Mouse (Mus musculus) heart, postnatal 14 days (tissue): Measurements from ENCODE around the gene Lypd5. TPM values are rescaled to one million over a fixed set of nuclear protein-coding genes. Genes with fewer than 3 reads are reported as not detected.
"Not testable (repeated sequence)": the region's sequence is repeated elsewhere in the genome, so short reads cannot be mapped to it uniquely, and the experiment has no call there.

Source experiments
- DNase-seq, 2 experiments: peaks; one replicate each; pipeline ENCODE4 v3.0.0; 2021 to 2022
- intact Hi-C: fragments of 180-260 bp; cut with DNase I; formaldehyde crosslinking; loops from one replicate; pipeline ENCODE4 v1.15.1; 2025
- total RNA-seq, 2 experiments: library from RNA; stranded (reverse); gene quantifications; 2 replicates each; pipeline ENCODE4 v1.2.3; 2021

The Lypd5 gene
- total RNA-seq, 2 experiments from 2014 or later: not detected

DNA sequence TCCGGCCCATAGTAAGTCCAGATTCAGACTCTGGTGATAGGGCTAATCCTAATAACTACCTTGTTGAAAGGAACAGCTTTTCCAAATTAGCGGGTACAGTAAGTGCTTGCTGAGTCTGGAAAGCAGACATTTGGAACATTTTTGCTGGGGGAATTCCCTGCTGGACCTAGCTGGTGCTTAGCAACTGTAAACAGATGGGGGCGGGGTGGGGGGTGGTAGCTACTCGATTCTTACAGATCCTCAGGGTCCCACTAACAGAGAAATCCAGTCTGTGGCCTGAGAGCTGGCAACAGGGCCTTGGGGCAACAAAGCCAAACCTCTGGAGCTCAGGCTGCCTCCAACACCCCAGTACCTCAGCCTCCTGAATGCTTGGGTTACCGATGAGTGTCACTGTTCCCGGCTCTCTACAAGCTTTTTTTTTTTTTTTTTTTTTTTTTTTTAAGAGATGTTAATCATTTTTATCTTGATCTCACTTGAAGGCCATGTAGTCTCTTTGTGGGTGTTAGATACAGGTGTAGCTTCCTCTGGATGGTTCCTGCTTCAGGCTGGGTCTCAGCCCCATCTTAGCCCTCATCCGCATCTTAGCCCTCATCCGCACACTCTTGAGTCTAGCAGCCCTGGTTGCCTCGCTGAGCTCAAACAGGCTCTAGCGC lies 29.2 kb downstream of the Lypd5 start:
- no peak for DNase-seq
- intact Hi-C loops: no loop called here

DNA sequence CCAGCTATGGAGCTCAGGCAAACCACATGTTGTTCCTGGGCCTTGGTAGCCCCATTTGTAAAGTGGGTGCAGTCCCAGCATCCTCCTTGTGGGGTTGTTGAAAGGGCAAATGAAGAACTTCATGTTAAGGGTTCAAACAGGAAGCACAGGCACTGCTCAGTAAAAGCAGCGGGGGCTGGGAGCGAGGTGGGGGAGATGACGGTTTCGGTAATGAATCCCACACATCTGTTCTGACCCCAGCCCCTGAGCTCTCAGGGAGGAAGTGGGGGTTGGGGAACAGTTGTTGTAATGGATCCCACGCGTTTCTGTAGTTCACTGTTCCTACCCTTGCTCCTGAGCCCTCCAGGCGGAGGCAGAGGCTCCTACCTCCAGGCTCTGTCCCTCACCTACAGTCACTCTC lies 30.9 kb downstream of the Lypd5 start:
- DNase-seq: no peak
- intact Hi-C loops: no loop called here

DNA sequence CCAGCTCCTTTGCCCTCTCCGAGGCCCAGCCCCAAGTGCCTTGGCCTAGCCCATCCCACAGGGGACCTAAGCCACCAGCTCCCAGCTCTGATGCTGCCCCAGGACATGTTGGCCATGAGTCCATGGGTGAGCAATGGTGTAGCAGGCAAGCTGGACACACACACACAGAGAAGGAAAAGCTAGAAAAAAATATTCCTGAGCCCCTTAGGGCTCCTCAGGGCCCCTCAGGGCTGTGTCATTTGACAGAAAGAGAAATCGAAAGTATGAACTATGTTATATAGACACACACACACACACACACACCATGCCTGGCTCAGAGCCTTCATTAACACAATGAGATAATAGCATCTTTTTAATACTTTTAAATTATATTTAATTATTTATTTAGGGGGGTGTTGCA lies 31.4 kb downstream of the Lypd5 start:
- intact Hi-C loops: no loop called here
- no peak for DNase-seq

DNA sequence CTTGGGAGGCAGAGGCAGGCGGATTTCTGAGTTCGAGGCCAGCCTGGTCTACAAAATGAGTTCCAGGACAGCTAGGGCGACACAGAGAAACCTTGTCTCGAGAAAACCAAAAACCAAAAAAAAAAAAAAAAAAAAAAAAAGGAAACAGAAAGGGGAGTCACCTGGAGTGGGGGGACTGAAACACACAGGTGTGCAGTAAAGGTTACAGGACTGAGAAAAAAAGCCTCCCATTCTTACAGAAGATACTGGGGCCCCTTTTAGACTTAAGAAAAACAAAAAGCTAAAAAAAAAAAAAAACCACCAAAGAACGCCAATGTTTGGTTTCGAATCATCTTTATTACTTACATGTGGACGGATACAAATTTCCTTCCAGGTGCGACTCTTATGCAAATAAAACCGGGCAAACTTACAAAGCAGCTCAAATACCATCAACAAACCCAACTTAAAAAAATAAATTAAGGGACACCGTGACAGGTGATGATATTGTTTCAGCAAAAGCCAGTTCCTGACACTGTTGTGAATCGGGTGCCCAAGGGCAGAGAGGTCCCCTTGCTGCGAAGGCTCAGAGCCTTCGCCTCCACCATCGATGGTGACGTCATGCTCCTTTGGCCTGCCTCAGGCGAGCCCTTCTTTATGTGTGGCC lies 33.9 kb downstream of the Lypd5 start:
- no peak for DNase-seq
- intact Hi-C loops: no loop called here

DNA sequence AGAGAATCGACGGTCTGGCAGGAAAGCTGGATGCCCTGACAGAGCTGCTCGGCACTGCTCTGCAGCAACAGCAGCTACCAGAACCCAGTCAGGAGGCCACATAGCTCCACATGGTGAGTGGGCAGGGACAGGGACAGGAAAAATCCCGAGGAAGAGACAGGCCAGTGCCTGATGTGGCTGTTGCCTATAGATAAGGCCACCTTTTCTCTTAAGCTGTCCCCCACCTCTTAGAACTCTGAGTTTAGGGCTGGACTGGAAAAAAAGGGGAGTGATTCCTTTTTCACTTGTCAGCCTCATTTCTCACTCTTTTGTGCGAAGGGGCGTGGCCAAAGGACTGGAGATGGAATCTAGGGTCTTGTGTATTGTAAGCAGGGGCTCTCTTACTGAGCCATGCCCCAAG lies 35.1 kb downstream of the Lypd5 start:
- intact Hi-C loops: no loop called here
- no peak for DNase-seq

DNA sequence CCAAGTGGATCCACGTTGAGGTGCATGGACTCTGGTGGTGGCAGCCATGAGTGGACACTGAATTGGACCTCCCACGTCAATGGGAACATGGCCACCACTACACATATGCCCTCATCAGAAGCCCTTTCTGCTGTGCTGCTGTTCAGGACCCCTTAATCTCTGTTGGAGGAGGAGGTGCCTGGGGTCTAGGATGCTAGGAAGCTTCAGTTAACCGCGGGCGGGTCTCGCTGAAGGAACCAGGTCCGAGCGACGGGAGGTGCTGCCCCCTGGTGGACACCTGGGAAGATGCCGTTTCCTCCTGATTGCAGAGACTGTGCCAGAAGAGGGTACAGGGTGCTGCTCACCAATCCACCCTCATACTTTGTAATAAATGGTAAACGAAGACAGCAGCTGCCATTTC lies 35.8 kb downstream of the Lypd5 start:
- DNase-seq: peak; percentile 72 to 76
- intact Hi-C loops: loop anchor here (1.0 to 5.0 kb wide), 3 partner anchors 20 to 418 kb away; no protein-coding TSS in a partner anchor

DNA sequence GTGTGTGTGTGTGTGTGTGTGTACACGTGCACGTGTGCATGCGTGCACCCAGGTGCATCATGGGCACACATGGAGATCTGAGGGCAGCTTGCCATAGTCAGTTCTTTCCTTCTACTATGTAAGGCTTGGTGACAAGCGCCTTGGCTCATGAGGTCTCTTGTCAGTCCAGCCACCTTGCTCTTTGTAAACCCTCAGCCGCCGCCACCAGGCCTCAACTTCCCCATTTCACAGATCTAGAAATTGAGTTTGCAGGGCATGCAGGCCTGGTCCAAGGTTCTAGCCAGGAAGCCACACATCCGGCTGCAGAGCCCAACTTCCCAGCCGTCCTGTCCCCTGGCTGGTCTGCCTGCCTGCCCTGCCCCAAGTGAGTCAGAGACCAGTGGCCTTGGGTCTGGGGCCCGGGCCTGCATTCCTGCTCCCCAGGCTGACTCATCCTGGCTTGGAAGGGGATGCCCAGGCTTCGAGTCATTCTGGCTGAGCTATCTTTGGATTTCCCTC lies 38.1 kb downstream of the Lypd5 start:
- DNase-seq: peak; percentile 25 to 33
- intact Hi-C loops: loop anchor here (5.0 kb wide), 1 partner anchor 420 kb away; no protein-coding TSS in a partner anchor

DNA sequence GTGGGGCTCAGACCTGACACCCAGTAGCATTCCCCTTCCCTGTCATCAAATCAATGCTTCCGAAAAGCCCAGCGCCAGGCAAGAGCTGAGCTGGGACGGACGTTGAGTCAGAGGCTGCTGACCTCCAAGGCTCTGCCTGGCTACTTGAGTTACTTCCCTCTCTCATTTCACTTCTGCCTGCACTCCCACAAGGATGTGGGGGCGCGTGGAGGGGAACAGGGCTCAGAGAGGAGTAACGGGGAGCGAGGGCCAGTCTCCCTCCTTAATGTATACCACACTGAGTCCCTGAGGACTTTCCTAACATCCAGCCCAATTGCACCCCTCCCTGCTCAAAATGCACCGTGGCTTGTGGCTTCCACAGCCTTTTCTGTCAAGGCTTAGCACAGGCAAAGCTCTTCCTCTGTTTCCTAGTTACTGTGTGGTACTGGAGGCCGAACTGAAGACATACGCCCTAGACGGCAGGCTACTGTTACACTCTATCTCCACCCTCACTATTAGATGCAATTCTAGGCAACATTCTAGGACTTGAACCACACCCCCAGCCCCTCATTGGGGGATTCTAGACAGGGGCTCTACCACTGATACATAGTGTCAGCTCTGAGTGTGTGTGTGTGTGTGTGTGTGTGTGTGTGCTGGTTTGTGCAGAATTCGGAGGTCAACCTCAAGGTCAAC lies 40.7 kb downstream of the Lypd5 start:
- intact Hi-C loops: loop anchor here (5.0 kb wide), 1 partner anchor 422 kb away; no protein-coding TSS in a partner anchor

DNA sequence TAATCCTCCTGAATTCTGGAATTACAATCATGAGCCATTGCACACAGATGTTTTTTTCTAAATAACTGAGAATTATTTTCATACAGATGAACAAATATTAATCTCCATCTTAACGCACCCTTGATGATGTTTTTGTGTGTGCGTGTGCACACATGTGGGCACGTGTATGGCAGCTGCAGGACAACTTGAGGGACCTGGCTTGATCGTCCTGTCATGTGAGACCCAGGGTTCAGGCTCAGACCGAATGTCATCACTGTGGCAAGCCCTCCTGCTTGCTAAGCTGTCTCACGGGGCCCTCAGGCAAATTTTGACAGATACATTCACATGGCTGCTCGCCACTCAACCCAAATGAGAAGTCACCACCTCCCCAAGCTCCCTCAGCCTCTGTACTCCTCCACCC lies 41.5 kb downstream of the Lypd5 start:
- DNase-seq: no peak
- intact Hi-C loops: no loop called here

More for the DNA sequence above, 40.7 kb downstream of the Lypd5 start:
- no peak for DNase-seq

DNA sequence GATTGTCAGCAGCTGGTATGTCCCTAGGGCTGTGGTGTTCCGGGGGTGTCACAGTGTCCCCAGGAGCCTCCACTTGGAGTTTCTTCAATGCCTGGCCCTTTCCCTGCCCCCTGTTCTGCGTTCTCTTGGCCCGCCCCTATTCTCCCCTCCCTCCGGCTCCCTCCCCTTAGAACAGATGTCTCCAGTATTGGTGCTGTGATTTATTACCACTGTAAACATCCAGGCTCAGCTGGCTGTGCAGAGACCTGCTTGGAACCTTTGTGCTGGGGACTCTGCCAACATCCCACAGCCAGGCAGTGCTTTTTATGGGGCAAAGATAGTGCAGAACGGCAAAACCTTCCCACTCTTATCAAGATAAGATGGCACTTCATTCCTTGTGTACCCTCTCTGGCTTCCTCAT lies 42.1 kb downstream of the Lypd5 start:
- no peak for DNase-seq
- intact Hi-C loops: no loop called here

DNA sequence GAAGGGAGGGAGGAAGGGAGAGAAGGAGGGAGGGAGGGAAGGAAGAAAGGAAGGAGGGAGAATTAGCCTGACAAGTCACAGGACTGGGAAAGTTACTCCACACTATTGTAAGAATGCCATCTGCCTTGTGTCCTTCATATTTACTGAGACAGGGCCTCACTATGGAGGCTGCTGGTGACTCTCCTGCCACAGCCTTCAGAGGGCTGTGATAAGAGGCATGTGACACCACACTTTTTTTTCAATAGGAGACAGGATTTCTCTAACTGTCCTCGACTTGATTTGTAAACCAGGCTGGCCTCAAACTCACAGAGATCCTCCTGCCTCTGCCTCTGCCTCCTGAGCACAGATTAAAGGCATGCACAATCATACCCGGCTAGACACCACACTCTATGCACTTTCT lies 42.7 kb downstream of the Lypd5 start:
- DNase-seq: no peak
- intact Hi-C loops: no loop called here

DNA sequence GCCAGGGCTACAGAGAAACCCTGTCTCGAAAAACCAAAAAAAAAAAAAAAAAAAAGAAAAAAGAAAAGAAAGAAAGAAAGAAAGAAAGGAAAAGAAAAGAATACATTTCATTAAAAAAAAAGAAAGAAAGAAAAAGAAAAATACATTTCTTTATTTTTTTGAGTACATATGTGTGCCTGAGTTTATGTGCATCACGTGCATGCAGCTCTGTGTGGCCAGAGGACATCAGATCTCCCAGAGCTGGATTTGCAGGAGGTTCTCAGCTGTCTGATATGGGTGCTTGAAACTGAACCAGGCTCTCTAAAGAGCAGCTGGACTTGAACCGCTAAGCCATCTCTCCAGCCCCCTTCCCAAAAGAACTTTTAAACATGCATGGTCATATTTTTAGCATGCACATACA lies 45.1 kb downstream of the Lypd5 start:
- no peak for DNase-seq
- intact Hi-C loops: no loop called here

DNA sequence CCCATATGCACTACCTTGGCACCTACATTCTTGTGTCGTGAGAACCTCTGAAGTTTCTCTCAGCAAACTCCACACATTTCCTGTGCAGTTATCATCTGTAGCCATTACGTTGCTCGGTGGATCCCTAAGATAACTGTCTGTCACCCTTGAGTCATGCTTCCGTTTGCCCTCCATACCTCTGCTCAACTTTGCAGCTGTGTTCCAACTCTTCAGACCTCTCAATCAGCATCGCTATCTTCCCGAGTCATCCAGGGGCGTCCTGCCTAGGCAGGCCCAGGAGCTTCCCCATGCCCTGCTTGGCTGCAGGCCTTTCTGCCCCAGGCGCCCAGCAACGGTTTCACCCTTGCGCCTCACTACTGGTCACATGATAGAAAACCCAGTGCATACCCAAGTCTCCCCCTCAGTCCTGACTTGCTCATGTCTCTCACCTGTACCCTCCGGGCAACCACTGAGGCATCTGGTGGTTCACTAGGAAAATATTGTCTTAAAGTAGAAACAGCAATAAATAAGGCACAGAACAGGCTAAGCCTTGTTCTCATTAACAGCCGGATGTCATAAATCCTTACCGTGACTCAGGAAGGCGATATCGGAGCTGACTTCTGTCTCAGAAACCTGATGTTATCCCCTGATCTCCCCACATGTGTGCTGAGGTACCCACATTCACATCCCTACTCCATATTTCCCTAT lies 45.6 kb downstream of the Lypd5 start:
- intact Hi-C loops: no loop called here
- no peak for DNase-seq

DNA sequence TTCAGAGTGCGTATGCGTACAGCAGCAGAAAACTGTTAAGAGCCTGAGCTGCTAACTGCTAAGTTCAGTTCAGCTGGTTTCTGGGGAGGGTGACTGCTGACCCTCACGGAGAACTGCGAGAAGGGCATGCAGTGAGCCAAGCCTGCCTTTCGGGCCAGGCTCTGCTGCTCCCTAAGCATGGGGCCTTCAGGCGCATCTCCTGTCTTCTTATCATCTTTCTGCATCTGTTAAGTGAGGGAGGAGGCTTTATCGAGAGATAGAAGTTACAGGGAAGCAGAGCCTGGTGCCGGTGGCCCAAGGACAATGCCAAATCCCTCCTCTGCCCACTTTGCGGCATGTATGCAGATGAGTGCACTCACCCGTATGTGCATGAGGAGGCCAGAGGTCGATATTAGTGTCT lies 47.8 kb downstream of the Lypd5 start:
- intact Hi-C loops: no loop called here
- no peak for DNase-seq

DNA sequence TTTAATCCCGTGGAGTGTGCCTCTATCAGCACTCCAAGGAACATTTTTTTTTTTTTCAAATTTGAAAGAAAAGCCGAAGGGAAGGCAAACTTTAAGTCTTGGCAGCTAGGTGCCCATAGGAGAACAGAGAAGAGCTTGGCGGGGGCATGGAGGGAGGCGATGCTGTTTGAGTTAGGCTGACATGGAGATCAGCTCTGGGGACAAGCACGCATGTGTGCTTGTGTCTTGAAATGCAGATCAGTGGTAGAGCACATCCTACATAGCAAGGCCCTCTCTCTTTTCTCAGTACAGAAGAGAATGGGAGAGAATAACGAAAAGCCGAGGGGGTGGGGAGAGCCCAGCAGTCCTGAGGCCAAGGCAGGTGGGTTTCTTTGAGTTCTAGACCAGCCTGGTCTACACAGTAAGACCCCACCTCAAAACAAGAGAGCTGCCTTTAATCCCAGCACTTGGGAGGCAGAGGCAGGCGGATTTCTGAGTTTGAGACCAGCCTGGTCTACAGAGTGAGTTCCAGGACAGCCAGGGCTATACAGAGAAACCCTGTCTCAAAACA lies 49.4 kb downstream of the Lypd5 start:
- no peak for DNase-seq
- intact Hi-C loops: no loop called here

DNA sequence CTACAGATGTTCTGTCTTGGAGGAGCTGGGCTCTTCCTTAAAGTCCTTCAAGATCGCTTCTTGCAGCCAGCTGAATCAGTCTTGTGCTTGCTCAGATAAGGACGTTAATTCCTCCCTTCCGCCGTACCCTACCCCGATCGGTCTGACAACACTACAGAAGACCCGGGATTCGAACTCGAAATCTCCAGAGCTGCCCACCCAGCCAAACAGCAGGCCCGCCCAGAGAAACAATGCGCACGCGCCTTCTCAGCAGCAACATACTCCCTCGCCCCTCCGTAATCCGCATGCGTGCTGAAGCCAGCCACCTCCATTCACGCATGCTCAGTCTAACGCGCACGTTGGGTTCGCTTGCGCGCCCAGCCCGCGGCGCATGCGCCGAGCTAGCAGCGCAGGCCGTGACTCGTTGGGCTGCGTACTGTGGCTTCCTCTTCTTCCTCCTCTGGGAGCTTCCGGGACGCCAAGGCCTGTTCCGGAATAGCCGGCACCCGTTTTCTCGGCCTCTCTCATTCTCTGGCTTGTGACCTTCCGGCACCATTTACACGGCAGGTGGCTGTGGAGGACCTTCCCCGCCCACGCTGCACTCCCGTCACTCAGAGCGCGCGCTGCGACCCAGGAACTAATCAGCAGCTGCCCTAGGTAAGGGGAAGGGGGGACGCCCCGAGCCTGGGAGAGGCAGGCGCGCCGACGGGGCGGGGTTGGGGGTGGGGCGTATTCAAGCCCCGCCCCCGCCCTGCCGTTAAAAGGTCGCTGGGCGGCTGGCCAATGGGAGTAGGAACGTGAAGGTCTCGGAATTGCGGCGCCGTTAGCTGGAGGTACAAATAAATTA lies 50.5 kb downstream of the Lypd5 start, which contains the start of gene Smg9:
TSS of gene Smg9 (plus strand) at position 364 of the 826 bp plus-strand sequence.
- DNase-seq: peak; percentile 97
- intact Hi-C loops: loop anchor here (5.0 kb wide), 2 partner anchors 82 to 312 kb away; partner anchors contain the start of gene Zfp94

DNA sequence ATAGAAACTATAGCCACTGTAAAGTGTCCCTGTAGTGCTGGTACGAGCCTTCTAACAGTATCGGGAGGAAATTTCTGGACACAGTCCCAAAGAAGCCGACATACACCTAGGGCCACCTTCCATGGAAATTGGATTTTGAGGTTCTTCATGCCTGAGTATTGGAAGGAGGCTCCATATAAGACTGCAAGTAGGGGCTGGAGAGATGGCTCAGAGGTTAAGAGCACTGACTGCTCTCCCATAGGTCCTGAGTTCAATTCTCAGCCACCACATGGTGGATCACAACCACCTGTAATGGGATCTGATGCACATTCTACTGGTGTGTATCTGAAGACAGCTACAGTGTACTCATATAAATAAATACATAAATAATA lies 51.1 kb downstream of the Lypd5 start:
- intact Hi-C loops: loop anchor here (5.0 kb wide), 2 partner anchors 83 to 313 kb away; partner anchors contain the start of gene Zfp94
- DNase-seq: no peak

DNA sequence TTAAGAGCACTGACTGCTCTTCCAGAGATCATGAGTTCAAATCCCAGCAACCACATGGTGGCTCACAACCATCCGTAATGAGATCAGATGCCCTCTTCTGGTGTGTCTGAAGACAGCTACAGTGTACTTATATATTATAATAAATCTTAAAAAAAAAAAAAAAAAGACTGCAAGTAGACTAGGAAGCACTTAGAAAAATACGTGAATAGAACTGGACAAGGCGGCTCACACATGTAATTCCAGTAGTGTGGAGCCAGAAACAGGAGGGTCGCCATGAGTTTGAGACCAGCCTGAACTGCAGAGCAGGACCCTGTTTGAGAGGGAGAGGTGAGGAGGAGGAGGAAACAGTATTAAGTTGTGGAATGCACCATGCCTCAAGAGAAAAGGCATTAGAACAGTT lies 51.5 kb downstream of the Lypd5 start:
- DNase-seq: not testable (repeated sequence)
- intact Hi-C loops: loop anchor here (5.0 kb wide), 2 partner anchors 83 to 313 kb away; partner anchors contain the start of gene Zfp94

DNA sequence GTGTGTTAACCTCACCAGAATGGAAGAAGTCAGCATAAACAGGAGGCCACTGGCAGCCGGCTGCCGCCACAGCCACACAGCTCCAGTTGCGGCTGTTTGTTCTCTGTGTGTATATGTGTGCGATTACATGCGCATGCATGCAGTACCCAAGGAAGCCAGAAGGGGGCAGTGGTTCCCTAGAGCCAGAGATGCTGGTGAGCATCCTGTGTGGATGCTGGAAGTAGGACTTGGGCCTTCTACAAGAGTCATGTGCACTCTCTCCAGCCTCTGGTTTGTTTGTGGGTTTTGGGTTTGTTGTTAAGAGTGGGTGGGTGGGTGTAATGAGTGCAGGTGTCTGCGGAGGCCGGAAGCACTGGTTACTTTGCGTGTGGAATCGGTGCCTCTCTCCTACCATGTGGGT lies 53.9 kb downstream of the Lypd5 start:
- intact Hi-C loops: loop anchor here (5.0 kb wide), 2 partner anchors 86 to 316 kb away; partner anchors contain the start of gene Zfp94
- DNase-seq: no peak
